Comparison of ENCODE assay signal across 8 mouse cellular contexts in the genomic region with DNA sequence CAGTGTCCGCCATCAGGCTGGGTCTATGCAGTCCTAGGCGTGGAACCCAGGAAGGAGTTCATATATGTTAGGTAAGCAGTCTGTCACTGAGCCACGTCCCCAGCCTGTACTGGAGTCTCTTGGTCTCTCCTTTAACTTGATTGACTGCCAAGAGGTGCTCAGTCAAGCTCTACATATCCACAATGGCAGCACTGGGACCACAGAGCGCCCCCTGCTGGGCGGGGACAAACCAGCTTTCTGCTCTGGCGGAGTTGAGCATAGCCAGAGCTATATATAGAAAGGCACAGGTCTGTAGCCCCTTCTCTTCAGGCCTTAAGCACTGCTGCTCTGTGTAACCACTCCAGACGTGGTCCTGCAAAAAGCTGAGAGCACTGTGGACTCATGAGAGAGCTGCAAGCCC. TPM values are rescaled to one million over a fixed set of nuclear protein-coding genes. Genes with fewer than 3 reads are reported as not detected.
DNase-seq lines count a peak whose midpoint lies in the region; ATAC-seq lines count a peak whose summit lies in the region.

No protein-coding gene starts in this region.

- H3K9ac ChIP-seq in midbrain, embryonic 11.5 days (ENCODE audit: low read length) = no peak overlapping the region
- H3K9ac ChIP-seq in midbrain, embryonic 15.5 days = no peak overlapping the region

- H3K4me1 ChIP-seq in midbrain, embryonic 11.5 days (ENCODE audit: control insufficient read depth, insufficient read depth, low read length) = peaks cover 22% of the 10 kb centered on the region
- H3K4me1 ChIP-seq in midbrain, embryonic 15.5 days = peaks cover 28% of the 10 kb centered on the region

- DNase-seq in cerebellum, postnatal 10 days = peak; percentile 62 to 65
- DNase-seq in cerebellum, postnatal 36 days = no peak
- DNase-seq in midbrain, embryonic 11.5 days (ENCODE audit: low spot score, missing footprints) = peak; percentile 90
- peak; percentile 42 for DNase-seq in embryo, embryonic 11 days
- peak; percentile 71 to 76 for DNase-seq in lung, adult 18-20 months
- DNase-seq in thymus, postnatal 0 days (ENCODE audit: low spot score) = peak; percentile 34
- no peak for DNase-seq in urinary bladder, postnatal 36 days (ENCODE audit: low spot score in 2 of 2)

- no peak overlapping the region for H3K4me2 ChIP-seq in midbrain, embryonic 11.5 days
- H3K4me2 ChIP-seq in midbrain, embryonic 15.5 days = no peak overlapping the region

- ATAC-seq in midbrain, embryonic 11.5 days (ENCODE audit: low FRiP score) = 0 out of 2 replicates have a peak, but pooled peaks have one; percentile 6
- no peak for ATAC-seq in midbrain, embryonic 15.5 days (replicated peaks)

- no peaks in the 10 kb centered on the region; the same call in 1 of the 2 replicates for H3K27me3 ChIP-seq in midbrain, embryonic 11.5 days (ENCODE audit: control insufficient read depth, insufficient read depth, low read length)
- H3K27me3 ChIP-seq in midbrain, embryonic 15.5 days (replicated peaks) = no peaks in the 10 kb centered on the region; the same call in 1 of the 2 replicates

- no peak overlapping the region for H3K4me3 ChIP-seq in midbrain, embryonic 11.5 days (ENCODE audit: low read depth, low read length)
- no peak overlapping the region for H3K4me3 ChIP-seq in midbrain, embryonic 15.5 days

- no peaks in the 10 kb centered on the region for H3K9me3 ChIP-seq in midbrain, embryonic 11.5 days (ENCODE audit: control insufficient read depth, low read length)
- no peaks in the 10 kb centered on the region for H3K9me3 ChIP-seq in midbrain, embryonic 15.5 days

- 48% methylated on average over 7 of the region's 7 CpGs for WGBS in midbrain, embryonic 11.5 days
- WGBS in midbrain, embryonic 15.5 days = 44% methylated on average over 7 of the region's 7 CpGs

- H3K27ac ChIP-seq in midbrain, embryonic 11.5 days (ENCODE audit: low read depth, low read length) = no peak overlapping the region
- H3K27ac ChIP-seq in midbrain, embryonic 15.5 days = no peak overlapping the region

- no peaks in the 10 kb centered on the region for H3K36me3 ChIP-seq in midbrain, embryonic 11.5 days (ENCODE audit: control insufficient read depth, insufficient read depth, low read length)
- no peaks in the 10 kb centered on the region for H3K36me3 ChIP-seq in midbrain, embryonic 15.5 days (replicated peaks)

RNA-seq across cellular contexts. Expression of a gene that starts 25.7 kb away (rescaled TPM):
- 0.77 and 1.0 TPM in 2 replicates for polyA plus RNA-seq in midbrain, embryonic 11.5 days (2014; fragmentation: Nextera tagmentation; extraction: Ambion mirVana)
- 2.7 and 4.3 TPM in 2 replicates for polyA plus RNA-seq in midbrain, embryonic 15.5 days (2015; fragmentation: Nextera tagmentation; extraction: Ambion mirVana)
- polyA plus RNA-seq in thymus, postnatal 0 days (2015; fragmentation: Nextera tagmentation; extraction: Ambion mirVana) = 0.21 and 0.35 TPM in 2 replicates

Comparison
In these comparisons a context has a peak if more than half of its experiments do, and no peak if none do; other contexts are left out.
1. DNase-seq: peak in cerebellum, postnatal 10 days (2 of 2), midbrain, embryonic 11.5 days (single experiment), embryo, embryonic 11 days (single experiment), lung, adult 18-20 months (2 of 2) and thymus, postnatal 0 days (single experiment); none in cerebellum, postnatal 36 days (0 of 2) and urinary bladder, postnatal 36 days (0 of 2).